Mouse (Mus musculus): ENCODE results near the gene Rbm20. TPM values are rescaled to one million over a fixed set of nuclear protein-coding genes. Genes with fewer than 3 reads are reported as not detected.

The Rbm20 gene
- total and polyA plus RNA-seq, 3 experiments = 0.05 to 0.56 (median 0.08) TPM

DNA sequence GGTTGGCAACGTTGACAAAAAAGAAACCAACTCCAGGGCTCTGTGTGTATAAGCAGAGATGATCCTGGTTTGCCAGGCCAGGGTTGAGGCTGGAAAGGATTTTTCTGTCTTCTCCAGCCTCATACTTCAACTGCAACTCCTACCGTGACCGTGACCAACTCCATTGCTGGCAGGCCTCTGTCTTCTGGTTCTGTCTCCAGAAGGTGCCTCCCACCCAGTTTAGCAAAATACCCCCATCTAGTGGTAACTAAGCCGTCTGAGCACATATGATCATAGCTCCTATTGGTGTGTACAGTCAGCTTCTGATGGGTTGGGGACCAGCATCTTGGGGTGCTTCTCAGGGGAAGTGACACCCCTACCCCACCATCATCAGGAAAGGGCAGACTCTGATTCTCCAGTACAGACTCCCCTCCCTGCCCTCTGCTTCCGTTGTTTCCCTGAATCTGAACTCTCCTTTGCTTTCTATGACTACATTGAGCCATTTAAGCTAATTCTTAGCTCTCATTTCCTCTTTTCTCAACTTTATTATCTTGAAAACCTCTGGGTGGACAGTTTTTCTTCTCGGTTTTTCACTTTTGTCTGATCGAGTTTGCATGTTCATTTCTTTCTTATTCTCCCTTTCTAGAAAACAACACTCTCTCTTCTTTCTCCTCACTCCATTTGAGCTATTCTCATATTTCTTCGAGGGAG is 85.8 kb downstream of the Rbm20 start (continued):
- no peak for TF ChIP-seq E2F4 (IDR thresholded peaks at IDR 0.05; ENCODE audit: insufficient replicate concordance, low read depth, low read length)
- TF ChIP-seq KAT2A (IDR thresholded peaks at IDR 0.05; ENCODE audit: insufficient replicate concordance, low read length) = no peak
- TF ChIP-seq MEF2A (IDR thresholded peaks at IDR 0.05; ENCODE audit: borderline replicate concordance, low read depth, low read length) = no peak
- TF ChIP-seq ELF1 (IDR thresholded peaks at IDR 0.05; ENCODE audit: low read depth, low read length) = no peak
- TF ChIP-seq RCOR1 (conservative IDR thresholded peaks at IDR 0.05; ENCODE audit: low read depth, low read length) = no peak
- TF ChIP-seq POLR2AphosphoS2 (IDR thresholded peaks at IDR 0.05; ENCODE audit: low read depth, low read length) = no peak
- TF ChIP-seq USF1 (IDR thresholded peaks at IDR 0.05; ENCODE audit: low read depth, low read length) = no peak
- peak; percentile 34 for TF ChIP-seq EP300 (IDR thresholded peaks at IDR 0.05; ENCODE audit: low read length)
- TF ChIP-seq MAX (IDR thresholded peaks at IDR 0.05; ENCODE audit: low read length) = no peak
- no peak for TF ChIP-seq HCFC1 (IDR thresholded peaks at IDR 0.05; ENCODE audit: low read depth, low read length)
- TF ChIP-seq CTCF (conservative IDR thresholded peaks at IDR 0.05 in 1 of 2, IDR thresholded peaks at IDR 0.05 in 1 of 2; ENCODE audit: low read depth in 2 of 2, low read length in 2 of 2) = peak; percentile 6 to 87; a peak in 2 of 4 replicates
- TF ChIP-seq IRF4 (IDR thresholded peaks at IDR 0.05; ENCODE audit: low read depth, low read length) = peak; percentile 71
- TF ChIP-seq MAZ (IDR thresholded peaks at IDR 0.05; ENCODE audit: low read depth, low read length) = no peak
- no peak for TF ChIP-seq ZMIZ1 (IDR thresholded peaks at IDR 0.05; ENCODE audit: low read depth, low read length)
- TF ChIP-seq JUN (IDR thresholded peaks at IDR 0.05; ENCODE audit: insufficient read depth, low read depth, low read length) = no peak
- TF ChIP-seq CHD2 (IDR thresholded peaks at IDR 0.05; ENCODE audit: low read length) = no peak
- no peak for TF ChIP-seq TCF12 (IDR thresholded peaks at IDR 0.05; ENCODE audit: low read depth, low read length)
- TF ChIP-seq USF2 (conservative IDR thresholded peaks at IDR 0.05; ENCODE audit: low read depth, low read length) = no peak
- no peak for TF ChIP-seq NRF1 (IDR thresholded peaks at IDR 0.05; ENCODE audit: low read depth, low read length)

DNA sequence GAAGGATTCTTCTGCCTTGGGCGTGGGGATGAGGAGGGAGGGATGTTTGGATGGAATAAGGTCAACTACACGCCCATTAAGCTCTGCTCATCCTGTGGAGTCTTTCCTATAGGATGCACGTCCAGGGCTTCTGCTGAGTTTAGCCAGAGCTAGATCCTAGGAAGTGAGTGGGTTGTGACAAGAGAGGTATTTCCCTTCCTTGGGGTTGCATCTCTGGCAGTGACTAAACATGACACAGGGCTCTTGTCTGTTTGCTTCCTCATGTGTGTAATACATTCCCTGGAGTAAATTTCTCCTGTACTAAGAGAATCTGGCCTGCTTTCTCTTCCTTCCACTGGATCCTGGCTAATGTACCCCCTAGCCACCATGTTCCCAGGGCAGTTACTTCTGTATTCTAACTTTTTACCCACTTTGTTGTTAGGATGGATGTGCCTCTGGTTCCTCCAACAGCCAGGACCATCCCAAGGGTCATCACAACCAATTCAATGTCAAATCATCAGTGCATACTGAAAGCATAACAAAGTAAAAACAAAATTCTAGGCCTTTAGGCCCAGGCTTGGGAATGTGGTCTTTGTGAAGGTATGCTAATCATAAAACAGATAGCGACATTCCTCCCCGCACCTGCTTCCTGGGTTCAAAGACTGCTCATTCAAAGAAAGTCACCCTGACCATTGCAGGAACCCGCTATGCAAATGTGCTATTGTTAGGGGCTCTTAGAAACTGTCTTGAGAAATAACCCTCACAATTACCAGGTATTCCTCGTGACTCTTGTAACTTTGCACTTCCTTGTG is 87.8 kb downstream of the Rbm20 start:
- Histone ChIP-seq H3K27ac (ENCODE audit: insufficient read depth, low read depth) (no peak overlapping the region), H3K4me3 (replicated peaks in 1 of 3; ENCODE audit: low read depth in 2 of 3, low read length in 2 of 3, poor library complexity in 1 of 3) (no peak overlapping the region), H3K79me2 (replicated peaks; ENCODE audit: control insufficient read depth, extremely low read depth, insufficient read depth, poor library complexity, severe bottlenecking) (no peaks in the 10 kb centered on the region), H3K4me1 (ENCODE audit: control insufficient read depth in 1 of 2, insufficient read depth in 2 of 2) (peaks cover 0 to 18% of the 10 kb centered on the region in 2 experiments), H3K27me3 (replicated peaks) (no peaks in the 10 kb centered on the region), H3K36me3 (replicated peaks in 1 of 2; ENCODE audit: control insufficient read depth in 1 of 2, insufficient read depth in 1 of 2, low read length in 1 of 2) (no peaks in the 10 kb centered on the region), H3K9me3 (replicated peaks; ENCODE audit: low read length) (peaks cover 7% of the 10 kb centered on the region), H3K4me2 (ENCODE audit: insufficient read depth, low read depth, poor library complexity, severe bottlenecking) (no peak overlapping the region), H3K9ac (ENCODE audit: insufficient read depth, low read depth) (no peak overlapping the region)
- in situ Hi-C loops (cut with MboI; ENCODE audit: low pct_ligation_motif_present, low pct_unique_long_range_greater_than_20kb, low sequenced_read_pairs) = loop anchor here (25.0 kb wide), 1 partner anchor 378 kb away; the partner anchor contains the start of gene Smndc1
- no peak for TF ChIP-seq POLR2A (IDR thresholded peaks at IDR 0.05; ENCODE audit: low read depth, low read length)
- TF ChIP-seq GABPA (IDR thresholded peaks at IDR 0.05; ENCODE audit: insufficient replicate concordance, low read depth, low read length) = no peak
- TF ChIP-seq MAX (IDR thresholded peaks at IDR 0.05; ENCODE audit: low read length) = no peak
- no peak for TF ChIP-seq IRF4 (IDR thresholded peaks at IDR 0.05; ENCODE audit: low read depth, low read length)
- DNase-seq (ENCODE audit: extremely low read depth) = no peak
- dilution Hi-C loops (cut with MboI; ENCODE audit: extremely low pct_ligation_motif_present, extremely low pct_unique_long_range_greater_than_20kb, low sequenced_read_pairs) = no loop called here

Measured in CH12.LX (cell line).